In genomic region chr7:142095183-142095931, GRCm38 (mm10) we compare ENCODE assay signal across 8 mouse cellular contexts. TPM values are rescaled to one million over a fixed set of nuclear protein-coding genes. Genes with fewer than 3 reads are reported as not detected.
DNase-seq lines count a peak whose midpoint lies in the region; ATAC-seq lines count a peak whose summit lies in the region.

Gene Dusp8, minus strand, starts transcription at chr7:142095843.

- peak within 1 kb of the TSS; percentile 72 for H3K4me2 ChIP-seq in hindbrain, embryonic 14.5 days (replicated peaks)

- peaks cover 6% of the 10 kb centered on the region; the same call in 1 of the 2 replicates for H3K27me3 ChIP-seq in hindbrain, embryonic 14.5 days (ENCODE audit: control insufficient read depth, insufficient read depth, low read length)

- WGBS in hindbrain, embryonic 14.5 days, result 1% methylated on average over 44 of the region's 63 CpGs

- DNase-seq in T-cell, adult 2 months (ENCODE audit: low spot score), result peak; percentile 87
- peak; percentile 97 to 98 for DNase-seq in cerebellum, postnatal 36 days
- peak; percentile 95 for DNase-seq in frontal cortex, postnatal 36 days (ENCODE audit: low spot score in 2 of 2)
- peak; percentile 94 for DNase-seq in hindbrain, embryonic 14.5 days (ENCODE audit: low spot score)
- DNase-seq in layer of hippocampus, postnatal 25 days (ENCODE audit: extremely low spot score in 1 of 2, low spot score in 1 of 2), result peak; percentile 91 to 96
- peak; percentile 93 for DNase-seq in lung, postnatal 14 days
- DNase-seq in ovary, postnatal 36 days (ENCODE audit: low spot score), result peak; percentile 81
- peak; percentile 91 for DNase-seq in thymus, postnatal 14 days

- H3K36me3 ChIP-seq in hindbrain, embryonic 14.5 days (replicated peaks; ENCODE audit: control insufficient read depth, insufficient read depth), result no peaks in the 10 kb centered on the region

- peaks cover 45% of the 10 kb centered on the region for H3K4me1 ChIP-seq in hindbrain, embryonic 14.5 days (replicated peaks; ENCODE audit: control insufficient read depth, insufficient read depth, low read length)

- H3K9me3 ChIP-seq in hindbrain, embryonic 14.5 days (ENCODE audit: control insufficient read depth, low read length), result no peaks in the 10 kb centered on the region

- peak within 1 kb of the TSS; percentile 97 for H3K27ac ChIP-seq in hindbrain, embryonic 14.5 days

- peak within 1 kb of the TSS; percentile 92 for H3K4me3 ChIP-seq in hindbrain, embryonic 14.5 days (replicated peaks; ENCODE audit: low read length)

- peak; percentile 82 for ATAC-seq in hindbrain, embryonic 14.5 days (ENCODE audit: low FRiP score)

- H3K9ac ChIP-seq in hindbrain, embryonic 14.5 days, result peak within 1 kb of the TSS; percentile 99

RNA-seq across cellular contexts. Expression of gene Dusp8, which starts in this region (rescaled TPM):
- polyA plus RNA-seq in hindbrain, embryonic 14.5 days (2014; fragmentation: Nextera tagmentation; extraction: Ambion mirVana), result 133 and 142 TPM in 2 replicates
- total RNA-seq in layer of hippocampus, postnatal 25 days (2021), result 100 to 1,000 TPM; 127 to 139 TPM

Comparison
In these comparisons a context has a peak if more than half of its experiments do, and no peak if none do; other contexts are left out.
1. Peak in every context shown above with its lines: DNase-seq, ATAC-seq, H3K4me3 ChIP-seq and H3K27ac ChIP-seq.